Mouse (Mus musculus): ENCODE results near the gene Apbb1ip.
"Not testable (repeated sequence)": the region's sequence is repeated elsewhere in the genome, so short reads cannot be mapped to it uniquely, and the experiment has no call there.

DNA sequence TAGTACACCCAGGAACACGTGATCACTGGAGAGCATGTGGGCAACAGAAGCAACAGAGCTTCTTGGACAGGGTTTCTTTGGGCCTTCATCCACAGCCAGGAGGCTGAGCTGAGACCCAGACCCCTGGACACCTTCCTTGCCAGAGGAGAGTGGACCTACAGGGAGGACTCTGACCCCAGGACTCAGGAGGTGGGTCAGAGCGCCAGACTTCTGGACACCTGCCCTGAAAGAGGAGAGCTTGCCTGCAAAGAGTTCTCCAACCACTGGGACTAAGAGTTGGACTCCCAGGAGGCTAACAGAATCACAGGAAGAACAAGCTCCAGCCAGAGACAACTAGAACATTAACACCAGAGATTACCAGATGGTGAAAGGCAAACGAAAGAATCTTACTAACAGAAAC lies 106.8 kb downstream of the Apbb1ip start:
- TF ChIP-seq CTCF (IDR thresholded peaks at IDR 0.05; ENCODE audit: control insufficient read depth, insufficient read depth, insufficient read length); MYOD1 (IDR thresholded peaks at IDR 0.05; ENCODE audit: control insufficient read depth, insufficient read length, low read depth); MAX (IDR thresholded peaks at IDR 0.05); MYOG (IDR thresholded peaks at IDR 0.05; ENCODE audit: control insufficient read depth, extremely low read depth, insufficient read length); CEBPB (IDR thresholded peaks at IDR 0.05; ENCODE audit: low read depth): not testable (repeated sequence)
